Mouse (Mus musculus) hindbrain, embryonic 13.5 days (tissue): ENCODE results near the gene Itgb2. TPM values are rescaled to one million over a fixed set of nuclear protein-coding genes. Genes with fewer than 3 reads are reported as not detected.

Experiments
- ATAC-seq: fragments of 200-750 bp; cut with Nextera tagmentation; 2 replicates; pipeline ENCODE4 v1.8.0; 2017; ENCODE audit warnings: moderate TSS enrichment; ENCODE audit not compliant: low FRiP score
- H3K27ac ChIP-seq: fragments of 300-500 bp; sonication (generic); 2 replicates; pipeline ENCODE4 v1.5.1; 2015; ENCODE audit warnings: inconsistent platforms, mild to moderate bottlenecking, moderate library complexity
- H3K27me3 ChIP-seq: fragments of 300-500 bp; sonication (generic); 2 replicates; pipeline ENCODE4 v1.6.1; 2015; ENCODE audit warnings: mild to moderate bottlenecking, inconsistent platforms
- H3K36me3 ChIP-seq: fragments of 300-500 bp; sonication (generic); 2 replicates; pipeline ENCODE4 v1.6.1; 2015; ENCODE audit warnings: mild to moderate bottlenecking, inconsistent platforms
- H3K4me1 ChIP-seq: fragments of 300-500 bp; sonication (generic); replicated peaks from 2 replicates; pipeline ENCODE4 v1.6.1; 2015; ENCODE audit warnings: inconsistent platforms
- H3K4me2 ChIP-seq: fragments of 300-500 bp; sonication (generic); 2 replicates; pipeline ENCODE4 v1.6.1; 2015; ENCODE audit warnings: inconsistent platforms, mild to moderate bottlenecking, moderate library complexity
- H3K4me3 ChIP-seq: fragments of 300-500 bp; sonication (generic); 2 replicates; pipeline ENCODE4 v1.5.1; 2015; ENCODE audit warnings: mild to moderate bottlenecking, inconsistent platforms
- H3K9ac ChIP-seq: fragments of 300-500 bp; sonication (generic); 2 replicates; pipeline ENCODE4 v1.6.1; 2015; ENCODE audit warnings: mild to moderate bottlenecking, inconsistent platforms
- H3K9me3 ChIP-seq: fragments of 300-500 bp; sonication (generic); 2 replicates; pipeline ENCODE4 v1.6.1; 2016; ENCODE audit warnings: inconsistent platforms
- WGBS: fragments of 180-500 bp; shearing (Covaris S2); methylation state at CpG from one replicate; pipeline ENCODE4 v1.1.7; 2015; 5-methylcytosine and 5-hydroxymethylcytosine counted together
- polyA plus RNA-seq: library from polyadenylated mRNA; unstranded; fragments of >200 nt; fragmentation: Nextera tagmentation; extraction: Ambion mirVana; gene quantifications from 2 replicates; pipeline ENCODE4 v1.2.1, GENCODE M21; 2015

The Itgb2 gene
- polyA plus RNA-seq, 1 experiment from 2014 or later = 0.90 TPM

- Histone ChIP-seq H3K4me3 (no peak overlapping the region), H3K4me2 (no peak overlapping the region), H3K36me3 (no peaks in the 10 kb centered on the region), H3K9me3 (no peaks in the 10 kb centered on the region), H3K27me3 (no peaks in the 10 kb centered on the region), H3K4me1 (no peaks in the 10 kb centered on the region), H3K27ac (no peak overlapping the region), H3K9ac (no peak overlapping the region)
- WGBS = 95% methylated on average over 9 of the region's 9 CpGs
- ATAC-seq = no peak
Measured at GRCm38 (mm10) chr10:77560830-77561229, 30.8 kb downstream of the Itgb2 start.

DNA sequence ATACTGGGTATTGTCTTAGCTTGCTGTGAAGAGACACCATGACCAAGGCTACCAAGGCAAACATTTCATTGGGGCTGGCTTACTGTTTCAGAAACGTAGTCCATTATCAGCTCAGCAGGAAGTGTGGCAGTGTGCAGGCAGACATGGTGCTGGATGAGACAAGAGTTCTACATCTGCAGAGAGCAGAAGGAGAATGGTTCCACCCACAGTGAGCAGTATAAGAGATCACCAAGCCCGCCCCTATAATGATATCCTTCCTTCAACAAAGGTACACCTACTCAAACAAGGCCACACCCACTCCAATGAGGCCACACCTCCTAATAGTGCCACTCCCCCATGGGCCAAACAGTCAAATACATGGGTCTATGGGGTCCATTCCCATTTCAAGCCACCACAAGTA, 31.5 kb downstream of the Itgb2 start:
- H3K36me3 ChIP-seq = no peaks in the 10 kb centered on the region
- no peak for ATAC-seq
- H3K9ac ChIP-seq = no peak overlapping the region
- no peaks in the 10 kb centered on the region for H3K27me3 ChIP-seq
- no peak overlapping the region for H3K4me3 ChIP-seq
- WGBS = 80% methylated on average over 2 of the region's 2 CpGs
- no peak overlapping the region for H3K27ac ChIP-seq
- no peaks in the 10 kb centered on the region for H3K9me3 ChIP-seq
- H3K4me2 ChIP-seq = no peak overlapping the region
- H3K4me1 ChIP-seq = no peaks in the 10 kb centered on the region

DNA sequence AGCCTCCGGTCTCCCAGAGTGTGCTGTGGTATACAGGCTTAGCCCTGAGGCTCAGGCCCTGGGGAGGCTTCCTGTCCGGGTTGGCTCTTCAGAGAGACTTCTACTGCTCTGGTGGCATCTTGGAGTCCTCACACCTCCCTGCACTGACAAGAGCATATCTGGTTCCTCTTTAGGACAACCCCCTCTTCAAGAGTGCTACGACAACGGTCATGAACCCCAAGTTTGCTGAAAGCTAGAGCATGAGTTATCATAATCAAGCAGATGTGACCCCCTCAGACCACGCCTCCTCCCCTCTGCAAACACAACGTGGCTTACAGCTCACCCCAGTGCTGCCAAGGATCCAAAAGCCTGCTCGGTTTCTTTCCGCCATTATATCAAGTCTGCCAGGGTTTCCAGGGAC, 35.0 kb downstream of the Itgb2 start:
- no peak overlapping the region for H3K9ac ChIP-seq
- 85% methylated on average over 8 of the region's 8 CpGs for WGBS

GRCm38 (mm10) chr10:77566651-77567050, 36.6 kb downstream of the Itgb2 start:
- H3K4me3 ChIP-seq = no peak overlapping the region
- H3K4me2 ChIP-seq = no peak overlapping the region
- no peak overlapping the region for H3K9ac ChIP-seq
- 0 out of 2 replicates have a peak, but pooled peaks cover 5% of the 10 kb centered on the region for H3K27me3 ChIP-seq
- 37% methylated on average over 8 of the region's 8 CpGs for WGBS
- H3K36me3 ChIP-seq = no peaks in the 10 kb centered on the region
- no peaks in the 10 kb centered on the region for H3K4me1 ChIP-seq
- no peak for ATAC-seq
- H3K9me3 ChIP-seq = no peaks in the 10 kb centered on the region
- H3K27ac ChIP-seq = no peak overlapping the region

More for the DNA sequence above, 35.0 kb downstream of the Itgb2 start:
- H3K4me1 ChIP-seq = no peaks in the 10 kb centered on the region
- no peak overlapping the region for H3K27ac ChIP-seq
- H3K4me3 ChIP-seq = no peak overlapping the region
- H3K4me2 ChIP-seq = no peak overlapping the region
- no peaks in the 10 kb centered on the region for H3K27me3 ChIP-seq
- ATAC-seq = no peak
- no peaks in the 10 kb centered on the region for H3K36me3 ChIP-seq
- no peaks in the 10 kb centered on the region for H3K9me3 ChIP-seq

- Histone ChIP-seq H3K4me2 (no peak overlapping the region), H3K4me3 (no peak overlapping the region), H3K36me3 (no peaks in the 10 kb centered on the region), H3K27ac (no peak overlapping the region), H3K27me3 (0 out of 2 replicates have a peak, but pooled peaks cover 12% of the 10 kb centered on the region), H3K9me3 (no peaks in the 10 kb centered on the region), H3K9ac (no peak overlapping the region), H3K4me1 (no peaks in the 10 kb centered on the region)
- ATAC-seq = no peak
- 39% methylated on average over 7 of the region's 7 CpGs for WGBS
Measured at GRCm38 (mm10) chr10:77569481-77569880, 39.4 kb downstream of the Itgb2 start.

- H3K4me3 ChIP-seq = no peak overlapping the region
- no peak overlapping the region for H3K4me2 ChIP-seq
- H3K36me3 ChIP-seq = no peaks in the 10 kb centered on the region
- WGBS = 70% methylated on average over 6 of the region's 6 CpGs
- 0 out of 2 replicates have a peak, but pooled peaks cover 12% of the 10 kb centered on the region for H3K27me3 ChIP-seq
- H3K9ac ChIP-seq = no peak overlapping the region
- no peak for ATAC-seq
- H3K27ac ChIP-seq = no peak overlapping the region
- H3K9me3 ChIP-seq = no peaks in the 10 kb centered on the region
- H3K4me1 ChIP-seq = no peaks in the 10 kb centered on the region
Measured at GRCm38 (mm10) chr10:77569973-77570658, 40.1 kb downstream of the Itgb2 start.

- H3K9ac ChIP-seq = no peak overlapping the region
- no peaks in the 10 kb centered on the region for H3K9me3 ChIP-seq
- H3K4me1 ChIP-seq = no peaks in the 10 kb centered on the region
- H3K27ac ChIP-seq = no peak overlapping the region
- H3K27me3 ChIP-seq = 0 out of 2 replicates have a peak, but pooled peaks cover 12% of the 10 kb centered on the region
- no peak overlapping the region for H3K4me3 ChIP-seq
- ATAC-seq = no peak
- H3K36me3 ChIP-seq = no peaks in the 10 kb centered on the region
- WGBS = 40% methylated on average over 3 of the region's 3 CpGs
- H3K4me2 ChIP-seq = no peak overlapping the region
Measured at GRCm38 (mm10) chr10:77572225-77572624, 42.2 kb downstream of the Itgb2 start.

DNA sequence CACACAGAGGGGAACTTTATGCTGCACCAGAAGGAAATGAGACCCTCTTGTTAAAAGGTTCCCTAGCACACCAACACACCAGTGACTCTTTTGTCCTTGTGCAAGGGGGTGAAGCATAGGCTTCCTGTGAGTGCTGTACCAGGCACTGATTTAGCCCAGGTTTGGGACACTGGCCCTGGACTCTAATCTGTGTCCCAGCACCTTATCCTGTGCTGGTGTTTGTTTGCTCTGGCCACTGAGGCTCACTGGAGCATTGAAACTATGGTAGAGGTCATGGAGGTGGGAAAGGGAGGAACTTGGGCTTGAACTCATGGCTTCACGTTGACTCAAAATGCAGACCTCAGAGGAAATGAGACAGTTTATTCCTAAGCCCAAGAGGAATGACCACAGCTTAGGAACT, 43.1 kb downstream of the Itgb2 start:
- H3K4me3 ChIP-seq = no peak overlapping the region

DNA sequence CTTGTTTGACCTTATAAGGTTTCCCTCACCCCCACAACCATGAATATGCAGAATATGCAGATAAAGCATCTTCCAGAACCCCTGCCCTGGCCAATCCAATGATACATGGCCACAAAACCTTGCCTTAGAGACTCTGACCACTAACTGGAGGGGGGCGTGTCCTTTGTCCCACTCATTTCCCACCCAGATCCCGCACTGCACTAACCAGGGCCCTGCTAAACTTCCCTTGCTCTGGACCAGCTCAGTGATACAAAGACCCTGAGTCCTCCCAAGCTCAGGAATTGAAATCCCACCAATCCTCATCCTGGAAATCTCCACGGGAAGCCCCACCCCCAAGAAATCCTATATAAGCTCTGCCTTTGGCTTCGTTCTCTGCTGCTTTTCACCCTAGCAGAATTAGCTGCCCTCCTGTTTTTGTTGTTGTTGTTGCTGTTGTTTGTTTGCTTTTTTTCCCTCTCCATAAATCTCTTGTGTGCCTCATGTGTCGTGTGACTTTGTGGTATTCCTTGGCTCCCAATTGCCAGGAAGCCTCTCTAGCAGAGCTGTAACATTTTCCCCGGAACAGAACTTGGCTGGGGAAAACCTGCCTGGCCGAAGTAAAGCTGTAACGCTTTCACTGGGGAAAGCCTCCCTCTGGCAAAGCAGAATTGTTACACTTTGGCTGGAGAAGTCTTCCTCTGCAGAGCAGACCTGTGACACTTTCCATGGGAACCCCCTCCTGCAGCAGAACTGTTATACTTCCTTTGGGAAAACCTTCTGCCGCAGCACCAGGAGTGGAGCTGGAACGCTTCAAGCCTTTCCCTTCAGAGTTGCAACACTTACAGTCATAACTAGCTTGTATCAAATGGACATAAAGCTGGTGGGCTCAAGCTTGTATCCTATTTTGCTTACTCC, 50.2 kb downstream of the Itgb2 start:
- no peaks in the 10 kb centered on the region for H3K9me3 ChIP-seq
- H3K4me3 ChIP-seq = no peak overlapping the region
- no peaks in the 10 kb centered on the region for H3K27me3 ChIP-seq
- no peak overlapping the region for H3K9ac ChIP-seq
- WGBS = 67% methylated on average over 10 of the region's 10 CpGs
- no peak overlapping the region for H3K27ac ChIP-seq
- H3K4me1 ChIP-seq = peaks cover 26% of the 10 kb centered on the region
- H3K4me2 ChIP-seq = peak overlapping the region; percentile 92
- H3K36me3 ChIP-seq = no peaks in the 10 kb centered on the region
- no peak for ATAC-seq

More for the DNA sequence above, 43.1 kb downstream of the Itgb2 start:
- H3K4me2 ChIP-seq = no peak overlapping the region
- no peak for ATAC-seq
- no peaks in the 10 kb centered on the region for H3K9me3 ChIP-seq
- WGBS = 91% methylated on average over 1 of the region's 1 CpGs
- no peaks in the 10 kb centered on the region for H3K36me3 ChIP-seq
- H3K27ac ChIP-seq = no peak overlapping the region
- 0 out of 2 replicates have a peak, but pooled peaks cover 12% of the 10 kb centered on the region for H3K27me3 ChIP-seq
- no peak overlapping the region for H3K9ac ChIP-seq
- no peaks in the 10 kb centered on the region for H3K4me1 ChIP-seq

DNA sequence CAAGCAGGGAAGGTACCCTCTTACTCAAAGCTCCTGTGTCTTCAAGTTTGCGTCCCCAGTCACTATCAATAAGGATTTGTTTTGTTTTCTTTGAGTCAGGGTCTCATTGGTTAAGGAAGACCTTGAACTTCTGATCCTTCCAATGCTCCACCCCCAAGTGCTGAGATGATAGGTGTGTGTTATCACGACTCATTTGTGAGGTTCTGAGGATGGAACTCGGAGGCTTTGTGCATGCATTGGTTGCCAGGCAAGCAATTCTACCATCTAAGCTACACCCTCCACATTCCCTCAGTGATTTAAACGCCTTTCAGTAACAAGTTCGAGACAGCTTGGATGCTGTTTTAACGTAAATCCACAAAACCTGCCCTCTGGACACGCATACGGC, 51.0 kb downstream of the Itgb2 start:
- 12% methylated on average over 8 of the region's 8 CpGs for WGBS
- Histone ChIP-seq H3K4me2 (peak overlapping the region; percentile 92), H3K9ac (peak overlapping the region; percentile 79), H3K27me3 (no peaks in the 10 kb centered on the region), H3K9me3 (no peaks in the 10 kb centered on the region), H3K4me3 (peak overlapping the region; percentile 90), H3K36me3 (0 out of 2 replicates have a peak, but pooled peaks cover 3% of the 10 kb centered on the region), H3K27ac (peak overlapping the region; percentile 91), H3K4me1 (peaks cover 29% of the 10 kb centered on the region)
- peak; percentile 34 for ATAC-seq

GRCm38 (mm10) chr10:77581408-77582284, 51.6 kb downstream of the Itgb2 start, which contains the start of gene Pttg1ip:
TSS of gene Pttg1ip (plus strand) at chr10:77581720.
- Histone ChIP-seq H3K4me2 (peak within 1 kb of the TSS; percentile 92), H3K9ac (peak within 1 kb of the TSS; percentile 91), H3K4me3 (peak within 1 kb of the TSS; percentile 90), H3K36me3 (0 out of 2 replicates have a peak, but pooled peaks cover 3% of the 10 kb centered on the region), H3K27ac (peak within 1 kb of the TSS; percentile 92), H3K4me1 (peaks cover 33% of the 10 kb centered on the region), H3K27me3 (no peaks in the 10 kb centered on the region), H3K9me3 (no peaks in the 10 kb centered on the region)
- ATAC-seq = peak; percentile 98
- WGBS = under 1% methylated on average over 64 of the region's 64 CpGs

DNA sequence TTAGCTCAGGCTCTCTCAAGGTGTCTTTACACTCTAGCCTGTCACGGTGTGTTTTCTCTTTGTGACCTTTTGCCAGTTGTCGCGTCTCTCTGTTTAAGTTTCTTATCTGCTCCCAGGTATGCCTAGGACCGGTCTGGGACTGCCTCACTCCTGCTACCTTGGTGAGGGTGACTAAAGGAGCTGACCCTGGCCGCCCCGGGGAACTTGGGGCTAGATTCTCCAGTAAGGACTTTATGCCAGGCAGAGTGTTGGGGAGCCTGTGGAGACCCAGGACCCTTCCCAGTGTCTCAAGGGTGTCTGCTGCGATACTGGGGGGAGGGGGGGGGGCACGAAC, 52.2 kb downstream of the Itgb2 start:
- peak; percentile 9 for ATAC-seq
- 11% methylated on average over 8 of the region's 8 CpGs for WGBS

More for the DNA sequence above, 52.2 kb downstream of the Itgb2 start:
- Histone ChIP-seq H3K27me3 (no peaks in the 10 kb centered on the region), H3K9ac (peak overlapping the region; percentile 91), H3K4me3 (peak overlapping the region; percentile 90), H3K4me1 (peaks cover 37% of the 10 kb centered on the region), H3K36me3 (peaks cover 7% of the 10 kb centered on the region; the same call in 1 of the 2 replicates), H3K27ac (peak overlapping the region; percentile 92), H3K9me3 (no peaks in the 10 kb centered on the region), H3K4me2 (peak overlapping the region; percentile 92)
